Mouse (Mus musculus) limb, embryonic 15.5 days (tissue): ENCODE data around the gene Sox5. TPM values are rescaled to one million over a fixed set of nuclear protein-coding genes. Genes with fewer than 3 reads are reported as not detected.

Experiments
- ATAC-seq: fragments of 200-750 bp; cut with Nextera tagmentation; 2 replicates; pipeline ENCODE4 v1.8.0; 2017; ENCODE audit warnings: low read depth, moderate TSS enrichment; ENCODE audit not compliant: insufficient number of reproducible peaks, low FRiP score, low TSS enrichment
- H3K27ac ChIP-seq: fragments of 300-500 bp; sonication (generic); 2 replicates; pipeline ENCODE4 v1.5.1; 2015; ENCODE audit warnings: moderate library complexity, mild to moderate bottlenecking, inconsistent platforms
- H3K27me3 ChIP-seq: fragments of 300-500 bp; sonication (generic); 2 replicates; pipeline ENCODE4 v1.6.1; 2015; ENCODE audit warnings: inconsistent platforms
- H3K36me3 ChIP-seq: fragments of 300-500 bp; sonication (generic); 2 replicates; pipeline ENCODE4 v1.6.1; 2015; ENCODE audit warnings: inconsistent platforms
- H3K4me1 ChIP-seq: fragments of 300-500 bp; sonication (generic); 2 replicates; pipeline ENCODE4 v1.6.1; 2015; ENCODE audit warnings: inconsistent platforms
- H3K4me2 ChIP-seq: fragments of 300-500 bp; sonication (generic); 2 replicates; pipeline ENCODE4 v1.6.1; 2015; ENCODE audit warnings: mild to moderate bottlenecking, inconsistent platforms
- H3K4me3 ChIP-seq: fragments of 300-500 bp; sonication (generic); 2 replicates; pipeline ENCODE4 v1.5.1; 2015; ENCODE audit warnings: mild to moderate bottlenecking, inconsistent platforms
- H3K9ac ChIP-seq: fragments of 300-500 bp; sonication (generic); 2 replicates; pipeline ENCODE4 v1.6.1; 2015; ENCODE audit warnings: inconsistent platforms
- H3K9me3 ChIP-seq: fragments of 300-500 bp; sonication (generic); 2 replicates; pipeline ENCODE4 v1.6.1; 2016; ENCODE audit warnings: inconsistent platforms
- WGBS: fragments of 180-500 bp; shearing (Covaris S2); methylation state at CpG from one replicate; pipeline ENCODE4 v1.1.7; 2015; 5-methylcytosine and 5-hydroxymethylcytosine counted together
- polyA plus RNA-seq: library from polyadenylated mRNA; unstranded; fragments of >200 nt; fragmentation: Nextera tagmentation; extraction: Ambion mirVana; gene quantifications from 2 replicates; pipeline ENCODE4 v1.2.1, GENCODE M21; 2015

Gene Sox5
- polyA plus RNA-seq, 1 experiment from 2014 or later, result 36.0 TPM

- Histone ChIP-seq H3K4me2 (no peak overlapping the region), H3K9me3 (no peaks in the 10 kb centered on the region), H3K27ac (no peak overlapping the region), H3K9ac (no peak overlapping the region), H3K27me3 (no peaks in the 10 kb centered on the region), H3K36me3 (no peaks in the 10 kb centered on the region), H3K4me3 (no peak overlapping the region), H3K4me1 (no peaks in the 10 kb centered on the region)
- ATAC-seq, result no peak
- WGBS, result 55% methylated on average over 12 of the region's 12 CpGs
Observed at GRCm38 (mm10) chr6:144761902-144762301, 19.9 kb downstream of the Sox5 start.

GRCm38 (mm10) chr6:144759193-144759592, 22.6 kb downstream of the Sox5 start:
- no peaks in the 10 kb centered on the region for H3K36me3 ChIP-seq
- 44% methylated on average over 8 of the region's 8 CpGs for WGBS
- H3K27ac ChIP-seq, result no peak overlapping the region
- no peak overlapping the region for H3K9ac ChIP-seq
- no peak overlapping the region for H3K4me2 ChIP-seq
- no peaks in the 10 kb centered on the region for H3K9me3 ChIP-seq
- H3K27me3 ChIP-seq, result no peaks in the 10 kb centered on the region
- no peak for ATAC-seq
- H3K4me3 ChIP-seq, result no peak overlapping the region
- H3K4me1 ChIP-seq, result no peaks in the 10 kb centered on the region

GRCm38 (mm10) chr6:144757414-144757813, 24.4 kb downstream of the Sox5 start:
- Histone ChIP-seq H3K4me3 (no peak overlapping the region), H3K4me2 (no peak overlapping the region), H3K27me3 (no peaks in the 10 kb centered on the region), H3K36me3 (no peaks in the 10 kb centered on the region), H3K4me1 (0 out of 2 replicates have a peak, but pooled peaks cover 4% of the 10 kb centered on the region), H3K9me3 (no peaks in the 10 kb centered on the region), H3K9ac (no peak overlapping the region), H3K27ac (no peak overlapping the region)
- no peak for ATAC-seq
- 49% methylated on average over 14 of the region's 14 CpGs for WGBS

GRCm38 (mm10) chr6:144756444-144756843, 25.3 kb downstream of the Sox5 start:
- no peak for ATAC-seq
- no peak overlapping the region for H3K4me3 ChIP-seq
- 80% methylated on average over 14 of the region's 14 CpGs for WGBS
- 0 out of 2 replicates have a peak, but pooled peaks cover 4% of the 10 kb centered on the region for H3K4me1 ChIP-seq
- no peaks in the 10 kb centered on the region for H3K9me3 ChIP-seq
- no peak overlapping the region for H3K9ac ChIP-seq
- H3K36me3 ChIP-seq, result no peaks in the 10 kb centered on the region
- H3K27ac ChIP-seq, result no peak overlapping the region
- no peaks in the 10 kb centered on the region for H3K27me3 ChIP-seq
- no peak overlapping the region for H3K4me2 ChIP-seq

- no peak overlapping the region for H3K27ac ChIP-seq
- WGBS, result 77% methylated on average over 4 of the region's 4 CpGs
- peaks cover 4% of the 10 kb centered on the region; the same call in 1 of the 2 replicates for H3K4me1 ChIP-seq
- no peaks in the 10 kb centered on the region for H3K9me3 ChIP-seq
- ATAC-seq, result no peak
- no peak overlapping the region for H3K4me2 ChIP-seq
- H3K36me3 ChIP-seq, result no peaks in the 10 kb centered on the region
- no peak overlapping the region for H3K9ac ChIP-seq
- no peaks in the 10 kb centered on the region for H3K27me3 ChIP-seq
- H3K4me3 ChIP-seq, result no peak overlapping the region
Observed at GRCm38 (mm10) chr6:144755304-144755703, 26.5 kb downstream of the Sox5 start.

- H3K27me3 ChIP-seq, result no peaks in the 10 kb centered on the region
- H3K27ac ChIP-seq, result no peak overlapping the region
- peaks cover 4% of the 10 kb centered on the region; the same call in 1 of the 2 replicates for H3K4me1 ChIP-seq
- H3K9me3 ChIP-seq, result no peaks in the 10 kb centered on the region
- H3K9ac ChIP-seq, result no peak overlapping the region
- H3K4me2 ChIP-seq, result no peak overlapping the region
- H3K36me3 ChIP-seq, result no peaks in the 10 kb centered on the region
- no peak for ATAC-seq
- H3K4me3 ChIP-seq, result no peak overlapping the region
Observed at GRCm38 (mm10) chr6:144754366-144754765, 27.4 kb downstream of the Sox5 start.

- peaks cover 4% of the 10 kb centered on the region; the same call in 1 of the 2 replicates for H3K4me1 ChIP-seq
- no peak overlapping the region for H3K27ac ChIP-seq
- no peaks in the 10 kb centered on the region for H3K36me3 ChIP-seq
- no peak overlapping the region for H3K4me3 ChIP-seq
- no peaks in the 10 kb centered on the region for H3K9me3 ChIP-seq
- no peak for ATAC-seq
- H3K27me3 ChIP-seq, result no peaks in the 10 kb centered on the region
- H3K9ac ChIP-seq, result no peak overlapping the region
- H3K4me2 ChIP-seq, result no peak overlapping the region
- WGBS, result 41% methylated on average over 3 of the region's 3 CpGs
Observed at GRCm38 (mm10) chr6:144753963-144754296, 27.8 kb downstream of the Sox5 start.

GRCm38 (mm10) chr6:144753225-144753962, 28.4 kb downstream of the Sox5 start:
- peaks cover 4% of the 10 kb centered on the region; the same call in 1 of the 2 replicates for H3K4me1 ChIP-seq
- H3K27me3 ChIP-seq, result no peaks in the 10 kb centered on the region
- no peak for ATAC-seq
- no peaks in the 10 kb centered on the region for H3K36me3 ChIP-seq
- no peak overlapping the region for H3K4me2 ChIP-seq
- H3K27ac ChIP-seq, result no peak overlapping the region
- no peaks in the 10 kb centered on the region for H3K9me3 ChIP-seq
- 67% methylated on average over 13 of the region's 13 CpGs for WGBS
- H3K4me3 ChIP-seq, result no peak overlapping the region
- no peak overlapping the region for H3K9ac ChIP-seq

- Histone ChIP-seq H3K27me3 (no peaks in the 10 kb centered on the region), H3K4me2 (no peak overlapping the region), H3K36me3 (no peaks in the 10 kb centered on the region), H3K9ac (no peak overlapping the region), H3K4me3 (no peak overlapping the region), H3K27ac (no peak overlapping the region), H3K4me1 (peaks cover 4% of the 10 kb centered on the region; the same call in 1 of the 2 replicates), H3K9me3 (no peaks in the 10 kb centered on the region)
- no peak for ATAC-seq
- WGBS, result 80% methylated on average over 4 of the region's 4 CpGs
Observed at GRCm38 (mm10) chr6:144751581-144751980, 30.2 kb downstream of the Sox5 start.

- ATAC-seq, result no peak
- 45% methylated on average over 7 of the region's 7 CpGs for WGBS
- H3K4me1 ChIP-seq, result peaks cover 4% of the 10 kb centered on the region; the same call in 1 of the 2 replicates
- no peak overlapping the region for H3K9ac ChIP-seq
- no peak overlapping the region; the same call in 1 of the 2 replicates for H3K4me2 ChIP-seq
- H3K4me3 ChIP-seq, result no peak overlapping the region
- H3K27me3 ChIP-seq, result no peaks in the 10 kb centered on the region
- H3K9me3 ChIP-seq, result no peaks in the 10 kb centered on the region
- H3K27ac ChIP-seq, result no peak overlapping the region
- H3K36me3 ChIP-seq, result no peaks in the 10 kb centered on the region
Observed at GRCm38 (mm10) chr6:144750197-144750596, 31.6 kb downstream of the Sox5 start.

- Histone ChIP-seq H3K4me3 (no peak overlapping the region), H3K9me3 (no peaks in the 10 kb centered on the region), H3K36me3 (no peaks in the 10 kb centered on the region), H3K9ac (no peak overlapping the region), H3K27ac (no peak overlapping the region), H3K27me3 (no peaks in the 10 kb centered on the region), H3K4me2 (no peak overlapping the region), H3K4me1 (peaks cover 4% of the 10 kb centered on the region; the same call in 1 of the 2 replicates)
- 93% methylated on average over 10 of the region's 10 CpGs for WGBS
- no peak for ATAC-seq
Observed at GRCm38 (mm10) chr6:144746436-144746835, 35.3 kb downstream of the Sox5 start.

- H3K9ac ChIP-seq, result no peak overlapping the region
- no peak for ATAC-seq
- H3K27me3 ChIP-seq, result no peaks in the 10 kb centered on the region
- H3K36me3 ChIP-seq, result no peaks in the 10 kb centered on the region
- 21% methylated on average over 3 of the region's 3 CpGs for WGBS
- H3K4me3 ChIP-seq, result no peak overlapping the region
- H3K4me1 ChIP-seq, result peaks cover 4% of the 10 kb centered on the region; the same call in 1 of the 2 replicates
- no peak overlapping the region for H3K27ac ChIP-seq
- no peak overlapping the region for H3K4me2 ChIP-seq
- H3K9me3 ChIP-seq, result no peaks in the 10 kb centered on the region
Observed at GRCm38 (mm10) chr6:144742559-144742958, 39.2 kb downstream of the Sox5 start.
